Mouse (Mus musculus) kidney, postnatal 4 days (tissue): ENCODE measurements around the gene Tbc1d13.
"Not testable (repeated sequence)": the region's sequence is repeated elsewhere in the genome, so short reads cannot be mapped to it uniquely, and the experiment has no call there.

Experiments
- DNase-seq, 2 experiments: peaks; one replicate each; pipeline ENCODE4 v3.0.0; 2021; ENCODE audit warnings: mixed read lengths in 2 of 2

Gene Tbc1d13

GRCm38 (mm10) chr2:30130156-30130555 lies 3.4 kb upstream of the Tbc1d13 start:
- no peak for DNase-seq

- DNase-seq = not testable (repeated sequence)
Measured at GRCm38 (mm10) chr2:30131240-30131639, 2.3 kb upstream of the Tbc1d13 start.

- peak; percentile 46 to 65 for DNase-seq
Measured at GRCm38 (mm10) chr2:30132801-30133612, 539 bp upstream of the Tbc1d13 start.

- DNase-seq = peak in 1 of 2 experiments; percentile 33
Measured at GRCm38 (mm10) chr2:30134378-30134711, 799 bp downstream of the Tbc1d13 start.

- DNase-seq = peak in 1 of 2 experiments; percentile 31
Measured at GRCm38 (mm10) chr2:30134928-30135620, 1.5 kb downstream of the Tbc1d13 start.

GRCm38 (mm10) chr2:30136458-30136857 lies 2.9 kb downstream of the Tbc1d13 start:
- DNase-seq = no peak

GRCm38 (mm10) chr2:30140021-30140420 lies 6.5 kb downstream of the Tbc1d13 start:
- not testable (repeated sequence) for DNase-seq

GRCm38 (mm10) chr2:30144436-30144835 lies 10.9 kb downstream of the Tbc1d13 start:
- no peak for DNase-seq

- peak; percentile 68 to 74 for DNase-seq
Measured at GRCm38 (mm10) chr2:30147466-30147865, 13.9 kb downstream of the Tbc1d13 start.

- no peak for DNase-seq
Measured at GRCm38 (mm10) chr2:30151840-30152239, 18.3 kb downstream of the Tbc1d13 start.

GRCm38 (mm10) chr2:30152616-30153015 lies 19.1 kb downstream of the Tbc1d13 start:
- no peak for DNase-seq

- not testable (repeated sequence) for DNase-seq
Measured at GRCm38 (mm10) chr2:30159871-30160270, 26.3 kb downstream of the Tbc1d13 start.

GRCm38 (mm10) chr2:30161809-30162208 lies 28.3 kb downstream of the Tbc1d13 start:
- no peak for DNase-seq

GRCm38 (mm10) chr2:30164340-30164932 lies 30.9 kb downstream of the Tbc1d13 start:
- no peak for DNase-seq

- no peak for DNase-seq
Measured at GRCm38 (mm10) chr2:30166677-30167076, 33.1 kb downstream of the Tbc1d13 start.

- peak; percentile 85 to 91 for DNase-seq
Measured at GRCm38 (mm10) chr2:30171371-30171996, 37.9 kb downstream of the Tbc1d13 start, which contains the start of gene Endog. Gene Endog, plus strand, starts transcription at chr2:30171493.

GRCm38 (mm10) chr2:30171997-30172382 lies 38.4 kb downstream of the Tbc1d13 start:
- DNase-seq = no peak

- no peak for DNase-seq
Measured at GRCm38 (mm10) chr2:30173541-30174240, 40.1 kb downstream of the Tbc1d13 start.

- no peak for DNase-seq
Measured at GRCm38 (mm10) chr2:30175897-30176296, 42.4 kb downstream of the Tbc1d13 start.

- no peak for DNase-seq
Measured at GRCm38 (mm10) chr2:30176561-30176960, 43.0 kb downstream of the Tbc1d13 start.

GRCm38 (mm10) chr2:30177700-30178675 lies 44.4 kb downstream of the Tbc1d13 start, which contains the start of gene Spout1:
Gene Spout1, minus strand, starts transcription at chr2:30178459.
- peak; percentile 97 to 98 for DNase-seq
